Mouse (Mus musculus): ENCODE measurements around the gene Wnt9b. TPM values are rescaled to one million over a fixed set of nuclear protein-coding genes. Genes with fewer than 3 reads are reported as not detected.
A peak's percentile ranks its signal among the peaks of the same experiment; 100 is the strongest.

Gene Wnt9b
- polyA plus RNA-seq (2016; fragmentation: Nextera tagmentation; extraction: Ambion mirVana), result 0.40 and 0.69 TPM in 2 replicates

DNA sequence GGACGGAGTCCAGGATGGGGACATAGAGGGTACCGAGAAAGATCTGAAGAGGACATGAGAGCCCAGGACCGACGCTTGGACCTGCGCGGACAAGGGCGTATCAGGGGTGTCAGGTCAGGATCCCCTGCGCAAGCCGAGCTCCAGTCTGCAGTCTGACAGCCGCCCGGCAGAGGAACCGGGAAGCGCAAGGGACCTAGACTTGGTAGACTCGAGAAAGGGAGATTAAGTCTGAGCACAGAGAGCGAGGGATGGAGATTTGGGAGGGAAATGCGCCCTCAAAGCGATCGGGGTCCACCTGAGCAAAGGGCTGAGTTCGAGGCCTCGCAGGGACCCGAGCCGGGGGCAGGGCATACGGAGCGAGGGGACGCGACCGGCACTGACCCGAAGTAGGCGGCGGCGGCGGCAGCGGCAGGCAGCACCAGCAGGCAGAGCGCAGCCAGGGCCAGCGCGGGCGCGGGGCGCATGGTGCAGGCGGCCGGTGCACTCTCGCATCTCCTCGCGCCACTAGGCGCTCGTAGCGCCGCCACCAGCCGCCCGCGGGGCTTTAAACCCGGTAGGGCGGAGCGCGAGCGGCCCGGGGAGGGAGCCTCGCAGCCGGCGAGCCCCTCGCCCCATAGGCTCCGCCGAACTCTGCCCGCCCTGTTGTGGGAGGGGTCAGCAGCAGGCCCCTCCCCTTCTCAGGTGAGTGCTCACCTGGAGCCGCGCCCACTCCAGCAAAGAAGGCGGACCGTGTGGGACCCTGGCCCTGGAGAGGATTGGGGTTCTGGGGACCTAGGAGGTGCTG lies at the start of gene Wnt9b:
Wnt9b (minus strand) TSS at position 516 of the 784 bp plus-strand sequence.
- Histone ChIP-seq H3K4me1 (peaks cover 12% of the 10 kb centered on the region), H3K27me3 (peaks cover 86% of the 10 kb centered on the region), H3K4me2 (peak within 1 kb of the TSS; percentile 76), H3K36me3 (replicated peaks) (no peaks in the 10 kb centered on the region), H3K9ac (peak within 1 kb of the TSS; percentile 44), H3K9me3 (no peaks in the 10 kb centered on the region), H3K4me3 (replicated peaks) (peak within 1 kb of the TSS; percentile 43), H3K27ac (no peak within 1 kb of the TSS)
- ATAC-seq (ENCODE audit: low FRiP score), result no peak
- under 1% methylated on average over 68 of the region's 68 CpGs for WGBS

DNA sequence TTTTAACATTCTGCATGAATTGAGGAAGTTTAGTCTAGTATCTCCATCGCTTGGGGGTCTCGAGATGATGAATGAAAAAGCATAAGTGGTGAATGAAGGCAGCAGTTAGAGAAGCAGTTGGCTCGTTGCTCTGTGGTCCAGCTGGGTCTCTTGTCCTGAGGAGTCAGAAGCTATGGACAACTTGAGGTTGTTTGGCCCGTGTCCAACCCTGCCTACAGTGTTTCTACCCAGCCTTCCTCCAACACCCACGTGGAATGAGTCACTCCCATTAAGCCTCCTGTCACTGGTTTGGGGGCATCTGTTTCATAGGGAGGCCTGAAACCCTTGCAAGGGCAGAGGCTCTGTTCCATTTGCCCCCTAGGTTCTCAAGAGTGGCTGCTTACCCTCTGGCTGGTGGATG lies 40.3 kb upstream of the Wnt9b start:
- H3K4me1 ChIP-seq, result peaks cover 2% of the 10 kb centered on the region; the same call in 1 of the 2 replicates
- no peak overlapping the region for H3K27ac ChIP-seq
- peaks cover 44% of the 10 kb centered on the region for H3K27me3 ChIP-seq
- H3K4me3 ChIP-seq (replicated peaks), result no peak overlapping the region
- 81% methylated on average over 5 of the region's 5 CpGs for WGBS
- ATAC-seq (ENCODE audit: low FRiP score), result no peak
- no peaks in the 10 kb centered on the region for H3K36me3 ChIP-seq (replicated peaks)
- H3K4me2 ChIP-seq, result no peak overlapping the region
- H3K9me3 ChIP-seq, result no peaks in the 10 kb centered on the region
- no peak overlapping the region for H3K9ac ChIP-seq

DNA sequence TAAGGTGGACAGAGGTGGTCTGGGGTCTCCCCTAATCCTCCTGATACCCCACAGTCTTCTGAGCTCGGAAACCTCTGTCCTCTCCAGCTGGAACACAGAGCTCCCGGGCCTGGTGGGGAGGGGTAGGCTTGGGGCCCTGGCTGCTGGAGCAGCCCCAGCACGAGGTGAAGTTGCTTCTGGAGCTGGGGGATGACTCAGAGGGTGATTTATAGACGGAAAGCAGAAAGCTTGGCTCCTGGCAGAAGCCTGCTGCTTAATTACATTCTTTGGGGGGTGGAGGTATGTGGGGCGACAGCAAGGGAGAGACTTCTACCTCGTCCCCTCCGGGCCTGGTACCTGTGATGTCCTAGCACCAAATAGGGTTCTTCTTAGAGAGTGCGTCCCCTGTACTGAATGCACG lies 30.5 kb upstream of the Wnt9b start:
- Histone ChIP-seq H3K9me3 (no peaks in the 10 kb centered on the region), H3K4me3 (replicated peaks) (no peak overlapping the region), H3K9ac (no peak overlapping the region), H3K4me2 (no peak overlapping the region), H3K4me1 (peaks cover 10% of the 10 kb centered on the region; the same call in 1 of the 2 replicates), H3K27ac (no peak overlapping the region), H3K36me3 (replicated peaks) (no peaks in the 10 kb centered on the region), H3K27me3 (peaks cover 78% of the 10 kb centered on the region)
- 75% methylated on average over 9 of the region's 9 CpGs for WGBS
- ATAC-seq (ENCODE audit: low FRiP score), result no peak

DNA sequence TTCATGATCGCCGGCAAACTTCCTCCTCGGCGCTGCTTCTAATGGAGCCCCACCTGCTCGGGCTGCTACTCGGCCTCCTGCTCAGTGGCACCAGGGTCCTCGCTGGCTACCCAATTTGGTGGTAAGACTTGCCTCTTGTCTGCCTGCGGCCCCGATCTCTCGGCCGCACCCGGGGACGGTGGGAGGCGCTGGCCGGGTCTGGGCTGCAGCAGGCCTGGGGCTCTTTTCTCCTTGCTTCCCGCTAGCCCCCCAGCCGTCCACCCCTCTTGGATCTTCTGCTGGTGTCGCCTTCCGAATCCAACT lies 24.6 kb upstream of the Wnt9b start:
- WGBS, result under 1% methylated on average over 19 of the region's 19 CpGs
- Histone ChIP-seq H3K9ac (peak overlapping the region; percentile 29; the same call in 1 of the 2 replicates), H3K27ac (no peak overlapping the region), H3K9me3 (no peaks in the 10 kb centered on the region), H3K4me1 (peaks cover 55% of the 10 kb centered on the region), H3K36me3 (replicated peaks) (no peaks in the 10 kb centered on the region), H3K4me3 (replicated peaks) (peak overlapping the region; percentile 41), H3K4me2 (peak overlapping the region; percentile 67), H3K27me3 (peaks cover 99% of the 10 kb centered on the region)
- no peak for ATAC-seq (ENCODE audit: low FRiP score)

DNA sequence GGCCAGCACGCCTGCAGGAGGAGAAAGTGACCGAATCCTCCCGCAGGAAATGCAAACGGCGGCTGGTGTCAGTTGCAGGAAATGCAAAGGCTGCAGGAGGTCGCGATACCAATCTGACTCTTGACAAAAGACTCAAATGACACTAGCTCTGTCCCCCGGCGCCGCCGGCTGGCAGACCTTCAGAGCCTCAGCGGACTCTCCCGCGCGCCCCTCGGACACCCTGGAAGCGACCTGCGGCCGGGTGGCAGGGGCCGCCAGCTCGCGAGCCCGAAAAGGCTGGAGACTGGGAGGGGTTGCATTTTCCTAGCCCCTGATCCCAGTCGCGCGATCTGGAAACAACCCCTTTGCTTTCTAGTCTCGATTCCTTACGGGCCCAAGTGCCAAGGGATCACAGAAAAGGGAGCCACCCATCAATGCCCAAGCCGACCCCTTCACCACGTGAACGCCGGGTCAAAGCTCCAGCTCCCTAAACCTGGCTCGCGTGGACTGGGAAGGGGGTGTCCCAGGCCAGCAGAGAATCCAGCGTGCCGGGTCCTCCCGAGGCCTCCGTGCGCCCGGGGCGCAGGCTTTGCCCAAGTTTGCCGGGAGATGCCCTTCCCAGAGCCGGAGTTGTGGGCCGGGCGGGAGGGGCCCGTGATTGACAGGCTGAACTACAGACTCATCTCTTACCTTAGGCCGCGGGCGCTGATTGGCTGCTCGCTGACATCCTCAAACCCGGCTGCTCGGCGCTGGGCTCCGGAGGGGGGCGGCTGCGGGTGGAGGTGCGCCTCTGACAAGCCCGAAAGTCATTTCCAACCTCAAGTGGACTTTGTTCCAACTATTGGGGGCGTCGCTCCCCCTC lies 24.0 kb upstream of the Wnt9b start, which contains the start of gene Wnt3:
Wnt3 (plus strand) TSS at position 764 of the 841 bp plus-strand sequence.
- H3K36me3 ChIP-seq (replicated peaks), result no peaks in the 10 kb centered on the region
- H3K27ac ChIP-seq, result no peak within 1 kb of the TSS
- H3K9ac ChIP-seq, result peak within 1 kb of the TSS; percentile 29
- peak within 1 kb of the TSS; percentile 41 for H3K4me3 ChIP-seq (replicated peaks)
- peaks cover 100% of the 10 kb centered on the region for H3K27me3 ChIP-seq
- H3K4me2 ChIP-seq, result peak within 1 kb of the TSS; percentile 67
- H3K4me1 ChIP-seq, result peaks cover 55% of the 10 kb centered on the region
- ATAC-seq (ENCODE audit: low FRiP score), result no peak
- WGBS, result under 1% methylated on average over 60 of the region's 60 CpGs
- no peaks in the 10 kb centered on the region for H3K9me3 ChIP-seq

DNA sequence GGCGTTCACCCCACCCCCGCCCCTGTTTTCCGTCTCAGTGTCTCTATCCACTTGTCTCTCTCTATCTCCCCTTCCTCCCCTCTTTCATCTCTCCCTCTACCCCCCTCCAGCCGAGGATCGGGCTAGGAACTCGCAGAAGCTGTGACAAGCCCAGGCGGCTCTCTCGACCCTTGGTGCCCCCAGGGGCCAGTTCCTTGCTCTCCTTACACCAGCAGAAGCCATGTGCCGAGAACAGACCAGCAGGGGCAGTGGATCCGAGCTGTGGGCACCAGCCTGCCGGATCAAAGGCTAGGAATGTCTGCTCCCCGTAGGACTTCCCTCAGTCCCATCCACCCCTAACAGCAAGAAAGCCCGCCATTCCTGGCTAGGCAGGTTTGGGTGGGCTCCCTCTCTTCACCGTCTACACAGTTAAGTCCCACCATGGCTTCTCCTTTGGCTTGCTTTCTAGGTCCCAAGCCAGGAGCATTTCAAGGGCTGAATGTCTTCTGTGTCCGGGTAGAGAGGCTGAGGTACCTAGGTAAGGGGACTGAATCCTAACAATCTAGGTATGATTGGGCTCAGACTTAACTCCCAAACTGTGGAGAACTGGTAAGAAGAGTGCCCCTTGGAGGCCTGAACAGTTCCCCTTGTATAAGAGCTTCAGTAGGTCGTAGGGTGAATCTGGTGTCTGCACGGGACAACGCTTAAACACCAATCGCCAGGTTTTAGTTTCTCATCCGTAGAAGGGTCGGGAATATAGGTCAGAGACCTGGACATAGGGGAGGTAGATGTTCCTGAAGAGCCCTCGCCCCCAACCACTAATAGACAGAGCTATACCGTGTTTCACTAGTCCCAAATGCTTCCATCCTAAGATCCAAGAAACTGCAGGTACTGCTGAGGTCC lies 23.1 kb upstream of the Wnt9b start:
- no peaks in the 10 kb centered on the region for H3K36me3 ChIP-seq (replicated peaks)
- ATAC-seq (ENCODE audit: low FRiP score), result no peak
- H3K4me2 ChIP-seq, result peak overlapping the region; percentile 67
- peak overlapping the region; percentile 41 for H3K4me3 ChIP-seq (replicated peaks)
- 1% methylated on average over 23 of the region's 23 CpGs for WGBS
- peaks cover 52% of the 10 kb centered on the region for H3K4me1 ChIP-seq
- H3K27ac ChIP-seq, result 0 out of 2 replicates have a peak overlapping the region, but pooled peaks have one; percentile 31
- no peaks in the 10 kb centered on the region for H3K9me3 ChIP-seq
- peaks cover 100% of the 10 kb centered on the region for H3K27me3 ChIP-seq
- H3K9ac ChIP-seq, result peak overlapping the region; percentile 29; the same call in 1 of the 2 replicates

DNA sequence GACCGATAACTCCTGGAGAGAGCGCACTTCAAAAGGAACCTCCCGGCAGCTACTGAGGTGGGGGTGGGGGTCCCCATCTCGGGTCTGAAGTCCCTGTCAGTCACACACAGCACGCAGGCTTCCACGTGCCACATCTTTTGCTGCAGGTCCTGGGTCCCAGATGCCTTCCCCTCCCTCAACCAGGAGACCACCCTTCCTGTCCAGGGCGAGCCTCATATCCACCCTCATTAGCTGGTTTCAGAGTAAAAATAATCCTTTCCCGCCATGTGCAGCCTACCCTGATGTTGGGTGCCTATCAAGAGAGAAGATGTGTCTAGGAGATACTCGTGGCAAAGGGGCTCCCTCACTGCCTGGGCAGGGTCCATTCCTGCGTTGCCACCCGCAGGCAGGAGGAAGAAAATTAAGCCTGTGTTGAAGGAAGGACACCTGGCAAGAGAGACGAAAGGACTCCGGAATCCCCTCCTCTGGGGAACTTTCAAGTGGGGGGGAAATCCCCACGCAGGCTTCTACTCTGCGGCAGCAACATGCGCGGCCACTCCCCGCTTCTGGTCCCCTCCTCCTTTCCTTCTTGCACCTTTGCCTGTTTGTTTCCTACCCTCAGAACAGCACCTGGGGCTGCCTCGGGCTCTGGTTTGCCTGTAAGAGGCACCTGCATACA lies 21.7 kb upstream of the Wnt9b start:
- ATAC-seq (ENCODE audit: low FRiP score), result no peak
- Histone ChIP-seq H3K9ac (no peak overlapping the region), H3K4me1 (peaks cover 45% of the 10 kb centered on the region), H3K27ac (no peak overlapping the region), H3K36me3 (replicated peaks) (no peaks in the 10 kb centered on the region), H3K4me2 (peak overlapping the region; percentile 19; the same call in 1 of the 2 replicates), H3K27me3 (peaks cover 100% of the 10 kb centered on the region), H3K4me3 (replicated peaks) (no peak overlapping the region), H3K9me3 (no peaks in the 10 kb centered on the region)
- 1% methylated on average over 19 of the region's 19 CpGs for WGBS

DNA sequence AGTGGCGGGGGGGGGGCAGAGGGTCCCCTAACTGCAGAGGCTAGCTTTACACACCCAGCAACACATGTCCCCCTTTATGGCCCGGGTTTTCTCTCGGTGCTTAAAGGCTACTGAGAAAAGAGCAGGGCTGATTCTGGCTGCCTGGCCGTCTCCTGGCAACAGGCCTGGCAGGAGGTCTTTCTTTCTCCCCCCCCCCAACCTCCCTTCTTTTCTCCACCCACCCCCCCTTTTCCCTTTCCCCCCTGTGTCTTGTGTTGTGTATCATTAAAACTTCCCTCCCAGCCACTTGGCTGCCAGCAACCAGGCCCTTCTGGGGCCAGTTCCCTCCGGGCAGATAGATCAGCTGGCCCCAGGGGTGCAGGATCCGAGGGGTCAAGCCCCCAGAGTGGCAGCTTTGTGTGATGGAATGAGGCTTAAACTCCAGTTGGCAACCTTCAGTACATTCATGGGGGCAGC lies 16.0 kb upstream of the Wnt9b start:
- peaks cover 92% of the 10 kb centered on the region for H3K27me3 ChIP-seq
- H3K9me3 ChIP-seq, result 0 out of 2 replicates have a peak, but pooled peaks cover 3% of the 10 kb centered on the region
- no peak overlapping the region for H3K4me3 ChIP-seq (replicated peaks)
- WGBS, result 1% methylated on average over 6 of the region's 6 CpGs
- H3K36me3 ChIP-seq (replicated peaks), result no peaks in the 10 kb centered on the region
- no peak overlapping the region for H3K27ac ChIP-seq
- H3K4me2 ChIP-seq, result no peak overlapping the region
- H3K4me1 ChIP-seq, result peaks cover 22% of the 10 kb centered on the region
- H3K9ac ChIP-seq, result peak overlapping the region; percentile 7; the same call in 1 of the 2 replicates
- peak; percentile 58; the same call in 1 of the 2 replicates for ATAC-seq (ENCODE audit: low FRiP score)

DNA sequence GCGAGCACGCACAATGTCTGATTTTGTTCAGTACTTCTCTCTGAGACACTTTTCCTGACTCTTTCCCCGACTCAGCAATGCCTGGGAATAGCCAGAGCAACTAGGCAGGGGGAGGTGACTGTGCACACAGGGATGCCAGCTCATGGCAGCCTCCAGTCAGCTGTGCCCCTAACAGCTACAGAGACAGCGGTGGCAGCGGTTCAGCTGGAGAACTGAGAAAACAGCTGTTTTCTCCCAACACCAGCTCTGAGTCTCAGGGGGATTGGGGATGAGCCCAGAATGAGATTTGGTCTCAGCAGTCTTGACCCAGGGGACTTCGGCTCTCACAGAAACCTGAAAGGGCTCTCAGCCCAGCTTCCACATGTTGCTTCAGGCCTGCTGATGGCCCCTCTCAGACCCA lies 15.0 kb upstream of the Wnt9b start:
- H3K4me1 ChIP-seq, result peaks cover 17% of the 10 kb centered on the region
- no peak overlapping the region for H3K4me3 ChIP-seq (replicated peaks)
- no peak overlapping the region for H3K27ac ChIP-seq
- no peaks in the 10 kb centered on the region for H3K36me3 ChIP-seq (replicated peaks)
- H3K27me3 ChIP-seq, result peaks cover 91% of the 10 kb centered on the region
- WGBS, result 47% methylated on average over 6 of the region's 6 CpGs
- ATAC-seq (ENCODE audit: low FRiP score), result no peak
- H3K9me3 ChIP-seq, result 0 out of 2 replicates have a peak, but pooled peaks cover 3% of the 10 kb centered on the region
- H3K4me2 ChIP-seq, result no peak overlapping the region
- no peak overlapping the region for H3K9ac ChIP-seq

DNA sequence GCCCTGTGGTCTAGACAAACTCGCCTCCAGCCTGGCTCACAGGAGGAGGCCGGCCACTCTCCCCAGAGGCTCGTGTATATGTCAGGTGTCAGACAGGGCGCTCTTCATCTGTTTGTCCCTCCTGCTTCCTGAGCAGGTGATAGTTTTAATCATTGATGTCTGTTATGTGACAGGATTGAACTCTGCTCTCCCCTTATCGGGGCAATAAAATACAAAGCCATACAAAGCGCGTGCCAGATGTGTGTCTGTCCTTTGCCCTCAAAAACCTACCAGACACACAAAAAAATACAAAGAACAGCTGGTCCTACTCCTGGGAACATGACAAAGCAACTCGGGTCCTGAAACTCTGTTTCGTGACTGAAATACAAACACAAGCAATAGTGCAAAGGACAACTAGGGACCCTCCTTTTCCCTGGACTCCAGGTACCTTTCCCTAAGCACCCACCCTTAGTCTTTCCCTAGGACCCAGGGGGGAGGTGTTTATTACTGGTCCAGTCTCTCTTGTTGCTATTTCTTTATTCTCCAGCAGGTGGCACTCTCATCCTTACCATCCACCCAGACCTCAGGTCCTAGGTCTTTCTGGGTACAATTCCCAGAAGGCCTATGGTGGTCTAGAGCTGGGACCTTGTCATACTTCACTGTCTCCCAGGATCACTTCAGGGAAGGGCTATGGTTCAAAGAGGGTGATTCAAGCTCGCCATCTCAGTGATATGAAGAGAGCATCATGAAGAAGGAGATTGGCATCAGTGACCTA lies 14.0 kb upstream of the Wnt9b start:
- peaks cover 91% of the 10 kb centered on the region for H3K27me3 ChIP-seq
- no peak overlapping the region for H3K4me3 ChIP-seq (replicated peaks)
- no peak overlapping the region for H3K4me2 ChIP-seq
- ATAC-seq (ENCODE audit: low FRiP score), result 0 out of 2 replicates have a peak, but pooled peaks have one; percentile 41
- H3K36me3 ChIP-seq (replicated peaks), result no peaks in the 10 kb centered on the region
- H3K9me3 ChIP-seq, result 0 out of 2 replicates have a peak, but pooled peaks cover 3% of the 10 kb centered on the region
- WGBS, result 35% methylated on average over 10 of the region's 10 CpGs
- no peak overlapping the region for H3K9ac ChIP-seq
- H3K4me1 ChIP-seq, result peaks cover 17% of the 10 kb centered on the region
- H3K27ac ChIP-seq, result no peak overlapping the region
